Mouse (Mus musculus) kidney, embryonic 15.5 days (tissue): ENCODE measurements at regions not wholly inside any gene's neighbourhood (a gene's known extent, or its start where the extent isn't known, plus 50 kb on each side); places are given as distances from the start of the nearest gene placed in this dataset.

Experiments used
- ATAC-seq: fragments of 200-750 bp; cut with Nextera tagmentation; replicated peaks from 2 replicates; pipeline ENCODE4 v1.8.0; 2017; ENCODE audit warnings: moderate TSS enrichment; ENCODE audit not compliant: low FRiP score
- H3K27ac ChIP-seq: fragments of 300-500 bp; sonication (generic); 2 replicates; pipeline ENCODE4 v1.5.1; 2015; ENCODE audit warnings: mild to moderate bottlenecking, inconsistent platforms
- H3K27me3 ChIP-seq: fragments of 300-500 bp; sonication (generic); 2 replicates; pipeline ENCODE4 v1.6.1; 2015; ENCODE audit warnings: inconsistent platforms
- H3K36me3 ChIP-seq: fragments of 300-500 bp; sonication (generic); 2 replicates; pipeline ENCODE4 v1.6.1; 2015; ENCODE audit warnings: inconsistent platforms
- H3K4me1 ChIP-seq: fragments of 300-500 bp; sonication (generic); 2 replicates; pipeline ENCODE4 v1.6.1; 2015; ENCODE audit warnings: inconsistent platforms
- H3K4me2 ChIP-seq: fragments of 300-500 bp; sonication (generic); 2 replicates; pipeline ENCODE4 v1.6.1; 2015; ENCODE audit warnings: moderate library complexity, mild to moderate bottlenecking, inconsistent platforms
- H3K4me3 ChIP-seq: fragments of 300-500 bp; sonication (generic); replicated peaks from 2 replicates; pipeline ENCODE4 v1.5.1; 2015; ENCODE audit warnings: mild to moderate bottlenecking, inconsistent platforms
- H3K9ac ChIP-seq: fragments of 300-500 bp; sonication (generic); 2 replicates; pipeline ENCODE4 v1.6.1; 2015; ENCODE audit warnings: mild to moderate bottlenecking, inconsistent platforms
- H3K9me3 ChIP-seq: fragments of 300-500 bp; sonication (generic); replicated peaks from 2 replicates; pipeline ENCODE4 v1.6.1; 2016; ENCODE audit warnings: inconsistent platforms
- WGBS: fragments of 180-500 bp; shearing (Covaris S2); methylation state at CpG from one replicate; pipeline ENCODE4 v1.1.7; 2015; ENCODE audit warnings: mixed read lengths; 5-methylcytosine and 5-hydroxymethylcytosine counted together

DNA sequence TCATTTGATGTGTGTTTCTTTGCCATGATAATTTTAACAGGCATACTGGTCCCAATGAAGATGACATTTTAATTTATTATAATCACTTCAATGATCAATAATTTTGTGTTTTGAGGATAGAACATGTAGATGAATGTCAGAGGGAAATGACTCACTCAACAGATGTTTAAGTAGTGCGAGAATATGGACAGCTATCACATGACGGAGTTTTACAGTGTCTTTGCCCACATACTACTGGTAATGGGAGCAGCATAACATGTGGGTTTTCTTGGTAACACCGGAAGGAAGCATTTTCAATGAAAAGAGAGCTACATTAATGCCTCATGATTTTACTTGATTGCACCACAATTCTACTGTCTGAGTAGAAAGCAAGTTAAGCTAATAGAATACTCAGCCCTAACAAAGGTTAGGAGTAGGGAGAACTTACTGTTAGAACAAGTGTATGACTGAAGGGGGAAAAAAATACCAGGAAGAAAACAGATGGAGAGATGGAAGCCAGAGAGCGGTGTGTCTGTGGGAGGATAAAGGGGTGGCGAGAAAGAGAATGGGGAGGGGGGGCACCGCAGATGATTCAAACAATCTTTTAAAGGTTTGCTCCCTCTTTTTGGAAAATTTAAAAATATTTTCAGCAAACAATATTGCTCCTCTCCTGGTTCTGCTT is 142.0 kb upstream of the Dph6 start:
- Histone ChIP-seq H3K27me3 (no peaks in the 10 kb centered on the region), H3K4me2 (no peak overlapping the region), H3K27ac (no peak overlapping the region), H3K9ac (no peak overlapping the region), H3K9me3 (no peaks in the 10 kb centered on the region), H3K36me3 (no peaks in the 10 kb centered on the region), H3K4me3 (no peak overlapping the region), H3K4me1 (no peaks in the 10 kb centered on the region)
- ATAC-seq = no peak
- WGBS = 86% methylated on average over 6 of the region's 6 CpGs

DNA sequence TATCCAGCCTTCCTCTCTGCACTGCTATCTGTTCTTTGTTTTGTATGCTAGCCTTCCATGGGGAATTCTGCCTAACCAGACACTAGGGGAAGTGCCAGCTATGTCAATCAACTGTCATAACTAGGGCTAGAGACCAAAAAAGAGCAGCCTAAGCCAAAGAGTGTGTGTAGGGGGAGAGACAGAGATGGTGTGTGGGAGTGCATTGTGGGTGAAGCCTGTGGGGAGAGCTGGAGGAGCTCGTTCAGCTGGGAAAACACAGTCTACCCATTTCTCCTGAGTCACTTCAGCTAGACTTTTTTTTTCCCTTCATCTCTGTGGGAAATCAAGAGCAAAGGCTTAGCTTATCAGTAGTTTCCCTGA is 142.5 kb upstream of the Dph6 start:
- H3K27ac ChIP-seq = no peak overlapping the region
- ATAC-seq = no peak
- no peaks in the 10 kb centered on the region for H3K4me1 ChIP-seq
- H3K36me3 ChIP-seq = no peaks in the 10 kb centered on the region
- H3K4me2 ChIP-seq = no peak overlapping the region
- H3K9ac ChIP-seq = no peak overlapping the region
- 4% methylated on average over 1 of the region's 1 CpGs for WGBS
- H3K9me3 ChIP-seq = no peaks in the 10 kb centered on the region
- no peaks in the 10 kb centered on the region for H3K27me3 ChIP-seq
- no peak overlapping the region for H3K4me3 ChIP-seq

DNA sequence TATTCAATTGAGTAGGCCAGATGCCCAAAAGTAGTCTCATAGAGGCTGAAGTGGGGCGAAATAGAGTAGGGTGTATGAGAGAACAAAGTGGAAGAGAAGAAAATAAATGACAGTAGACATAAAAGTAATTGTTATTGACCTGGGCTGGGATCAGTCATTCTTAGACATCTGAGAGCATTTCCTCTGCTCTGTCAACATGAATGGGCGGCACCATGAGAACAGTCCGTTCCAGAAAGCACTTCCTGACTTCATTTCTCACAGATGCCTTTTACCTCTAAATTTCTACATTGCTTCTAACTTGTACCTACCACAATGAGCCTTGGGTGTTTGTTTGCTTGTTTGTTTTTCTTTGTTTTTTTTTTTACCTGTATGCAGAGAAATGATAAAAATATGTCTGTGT is 148.5 kb upstream of the Dph6 start:
- Histone ChIP-seq H3K27me3 (no peaks in the 10 kb centered on the region), H3K4me1 (no peaks in the 10 kb centered on the region), H3K4me2 (no peak overlapping the region), H3K27ac (no peak overlapping the region), H3K9me3 (no peaks in the 10 kb centered on the region), H3K9ac (no peak overlapping the region), H3K4me3 (no peak overlapping the region), H3K36me3 (no peaks in the 10 kb centered on the region)
- WGBS = 83% methylated on average over 3 of the region's 3 CpGs
- no peak for ATAC-seq

DNA sequence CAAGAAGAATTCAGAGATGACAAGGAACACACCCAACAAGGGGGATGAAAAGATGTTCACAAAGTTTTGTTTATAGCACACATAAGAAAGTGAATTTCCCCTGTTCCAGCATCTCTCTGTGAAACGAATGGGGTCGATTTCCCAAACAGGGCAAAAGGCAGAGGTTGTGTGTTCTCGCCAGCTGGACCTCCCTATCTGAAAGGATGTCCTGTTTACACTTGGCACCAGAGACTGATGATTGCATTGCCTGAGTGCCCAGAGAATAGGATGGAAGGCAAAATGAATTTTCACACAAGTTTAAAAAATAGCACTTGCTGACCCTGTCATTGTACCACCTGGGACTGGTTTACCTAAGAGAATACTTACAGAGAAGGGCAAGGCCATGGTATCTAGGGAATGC is 149.2 kb upstream of the Dph6 start:
- no peak overlapping the region for H3K4me2 ChIP-seq
- WGBS = 60% methylated on average over 3 of the region's 3 CpGs
- H3K4me3 ChIP-seq = no peak overlapping the region
- H3K9me3 ChIP-seq = no peaks in the 10 kb centered on the region
- H3K36me3 ChIP-seq = no peaks in the 10 kb centered on the region
- H3K27ac ChIP-seq = no peak overlapping the region
- ATAC-seq = no peak
- H3K27me3 ChIP-seq = no peaks in the 10 kb centered on the region
- H3K4me1 ChIP-seq = no peaks in the 10 kb centered on the region
- H3K9ac ChIP-seq = no peak overlapping the region

DNA sequence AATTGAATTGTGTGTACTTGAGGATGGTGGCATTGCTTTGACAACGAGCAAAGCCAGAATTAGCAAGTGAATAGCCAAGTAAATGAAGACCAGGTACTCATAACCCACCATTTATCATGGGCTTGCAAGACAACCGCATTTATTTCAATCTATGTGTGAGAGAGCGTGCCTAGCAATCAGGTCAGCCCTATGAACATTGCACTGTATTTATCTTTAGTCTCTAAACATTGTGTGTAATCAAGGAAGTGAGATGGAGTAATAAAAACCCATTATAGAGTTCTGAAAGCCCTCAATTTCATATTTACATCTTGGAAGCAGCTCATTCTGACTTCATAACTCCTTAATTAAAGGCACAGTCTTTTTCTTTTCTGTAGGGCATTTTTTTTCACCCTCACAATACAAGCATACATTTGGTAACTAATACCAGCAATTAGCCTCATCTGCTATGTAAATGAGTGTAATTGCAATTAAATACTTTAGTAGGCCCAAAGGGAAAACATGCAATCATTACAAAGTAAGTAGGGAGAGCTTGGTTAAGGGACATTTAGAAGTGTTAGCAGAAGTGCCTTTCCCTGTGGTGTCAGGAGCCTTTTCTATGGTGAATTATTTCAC is 150.8 kb upstream of the Dph6 start:
- Histone ChIP-seq H3K4me2 (no peak overlapping the region), H3K27me3 (no peaks in the 10 kb centered on the region), H3K4me3 (no peak overlapping the region), H3K27ac (no peak overlapping the region), H3K9me3 (no peaks in the 10 kb centered on the region), H3K9ac (no peak overlapping the region), H3K36me3 (no peaks in the 10 kb centered on the region), H3K4me1 (no peaks in the 10 kb centered on the region)
- 80% methylated on average over 3 of the region's 3 CpGs for WGBS
- no peak for ATAC-seq

DNA sequence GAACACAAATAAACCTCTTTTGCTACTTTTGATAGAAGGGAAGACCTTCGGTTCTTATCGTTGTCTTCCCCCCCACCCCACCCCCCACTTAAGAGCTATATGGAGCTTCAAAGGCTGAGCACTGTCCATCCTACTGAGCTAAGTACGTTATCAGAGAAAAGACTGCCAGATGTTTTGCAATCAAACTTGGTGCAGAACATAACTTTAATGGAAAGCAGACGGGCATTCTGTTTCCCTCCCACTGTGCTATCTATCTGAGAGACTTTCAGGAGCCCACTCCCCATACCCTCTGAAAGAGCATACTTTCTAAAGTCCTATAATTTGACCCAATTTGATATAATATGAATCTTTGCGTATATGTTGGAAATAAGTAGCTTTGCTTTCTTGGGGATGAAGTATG is 153.3 kb upstream of the Dph6 start:
- H3K4me2 ChIP-seq = no peak overlapping the region
- peaks cover 3% of the 10 kb centered on the region; the same call in 1 of the 2 replicates for H3K4me1 ChIP-seq
- H3K4me3 ChIP-seq = no peak overlapping the region
- H3K9me3 ChIP-seq = no peaks in the 10 kb centered on the region
- H3K27me3 ChIP-seq = no peaks in the 10 kb centered on the region
- H3K27ac ChIP-seq = no peak overlapping the region
- no peak overlapping the region for H3K9ac ChIP-seq
- no peaks in the 10 kb centered on the region for H3K36me3 ChIP-seq
- 58% methylated on average over 5 of the region's 5 CpGs for WGBS
- no peak for ATAC-seq

DNA sequence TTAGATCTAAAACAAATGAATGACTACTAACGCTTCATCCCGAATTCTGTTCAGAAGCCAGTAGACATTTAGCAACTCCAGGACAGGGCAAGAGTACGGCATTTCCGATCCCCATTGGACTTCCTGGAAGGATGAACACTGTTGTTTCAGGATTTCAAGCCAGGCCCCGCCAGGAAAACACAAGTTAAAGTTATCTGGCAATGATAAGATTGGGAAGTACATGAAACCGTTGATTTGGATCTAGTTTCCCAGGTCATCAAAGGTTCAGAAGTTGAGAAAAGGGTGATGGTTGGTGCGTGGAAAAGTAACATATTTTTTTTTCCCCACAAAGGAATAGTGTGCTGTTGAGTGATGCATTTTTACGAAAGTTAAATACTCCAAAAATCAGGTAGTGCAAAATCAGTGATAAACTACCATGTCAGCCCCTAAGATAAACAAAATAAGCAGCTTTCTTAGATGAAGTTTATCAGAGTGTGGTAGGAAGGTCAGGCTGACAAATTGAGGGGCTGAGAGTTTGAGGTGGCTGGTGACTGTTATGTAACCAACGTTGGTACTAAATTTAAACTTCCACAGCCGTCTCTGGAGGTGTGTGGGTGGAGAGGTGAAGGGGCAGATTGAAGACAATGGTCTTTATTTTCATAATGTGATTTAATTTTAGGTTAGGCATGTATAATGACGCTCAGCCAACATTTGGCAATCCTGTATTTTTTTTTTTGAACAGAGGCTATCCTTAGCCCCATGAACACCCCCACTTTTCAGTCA is 157.6 kb upstream of the Dph6 start:
- H3K27me3 ChIP-seq = no peaks in the 10 kb centered on the region
- WGBS = 41% methylated on average over 11 of the region's 11 CpGs
- no peaks in the 10 kb centered on the region for H3K36me3 ChIP-seq
- ATAC-seq = no peak
- H3K4me3 ChIP-seq = no peak overlapping the region
- no peak overlapping the region for H3K4me2 ChIP-seq
- peaks cover 5% of the 10 kb centered on the region; the same call in 1 of the 2 replicates for H3K4me1 ChIP-seq
- H3K9me3 ChIP-seq = no peaks in the 10 kb centered on the region
- no peak overlapping the region for H3K27ac ChIP-seq
- H3K9ac ChIP-seq = no peak overlapping the region

DNA sequence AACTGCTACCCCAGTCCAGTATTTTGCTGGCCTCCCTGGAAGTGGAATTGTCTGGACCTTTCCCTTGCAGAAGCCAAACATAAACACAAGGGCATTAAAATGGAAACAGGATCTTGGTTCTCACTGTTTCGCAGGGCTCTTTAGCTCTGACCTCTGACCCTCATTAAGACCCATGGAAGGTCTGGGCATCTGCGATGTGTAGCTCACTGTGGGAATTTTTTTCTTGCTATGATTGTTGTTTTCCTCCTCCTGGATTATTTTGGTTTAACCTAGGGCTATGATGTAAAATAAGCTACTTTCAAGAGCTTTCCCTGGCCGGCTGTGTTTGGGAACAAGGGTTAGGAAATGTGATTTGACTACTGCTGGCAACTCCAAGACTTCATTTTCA is 158.1 kb upstream of the Dph6 start:
- H3K27ac ChIP-seq = no peak overlapping the region
- peak; percentile 82 for ATAC-seq
- no peak overlapping the region for H3K9ac ChIP-seq
- WGBS = 16% methylated on average over 3 of the region's 3 CpGs
- H3K4me1 ChIP-seq = peaks cover 5% of the 10 kb centered on the region; the same call in 1 of the 2 replicates
- H3K36me3 ChIP-seq = no peaks in the 10 kb centered on the region
- no peak overlapping the region for H3K4me2 ChIP-seq
- H3K27me3 ChIP-seq = no peaks in the 10 kb centered on the region
- no peaks in the 10 kb centered on the region for H3K9me3 ChIP-seq
- H3K4me3 ChIP-seq = no peak overlapping the region

DNA sequence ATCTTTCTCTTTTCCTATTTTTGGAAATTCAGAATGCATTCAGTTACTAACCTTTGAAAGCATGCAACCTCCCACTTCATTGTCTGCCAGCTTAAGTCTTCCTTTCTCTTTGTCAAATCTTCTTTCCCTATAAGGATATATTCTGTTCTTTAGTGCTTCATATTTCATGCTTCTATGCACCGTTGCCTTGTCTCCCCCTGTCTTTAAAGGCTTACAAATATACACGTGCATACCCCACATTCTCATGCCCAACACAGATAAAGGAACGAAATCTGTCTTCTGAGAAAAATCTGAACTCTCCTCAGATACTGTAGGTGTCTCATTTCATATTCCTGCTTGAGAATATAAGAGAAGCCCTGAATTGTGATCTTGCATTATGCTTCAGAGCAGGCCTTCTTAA is 167.9 kb upstream of the Dph6 start:
- Histone ChIP-seq H3K4me2 (no peak overlapping the region), H3K4me1 (no peaks in the 10 kb centered on the region), H3K4me3 (no peak overlapping the region), H3K36me3 (no peaks in the 10 kb centered on the region), H3K9ac (no peak overlapping the region), H3K9me3 (no peaks in the 10 kb centered on the region), H3K27me3 (no peaks in the 10 kb centered on the region), H3K27ac (no peak overlapping the region)
- no peak for ATAC-seq
- WGBS = 63% methylated on average over 3 of the region's 3 CpGs

DNA sequence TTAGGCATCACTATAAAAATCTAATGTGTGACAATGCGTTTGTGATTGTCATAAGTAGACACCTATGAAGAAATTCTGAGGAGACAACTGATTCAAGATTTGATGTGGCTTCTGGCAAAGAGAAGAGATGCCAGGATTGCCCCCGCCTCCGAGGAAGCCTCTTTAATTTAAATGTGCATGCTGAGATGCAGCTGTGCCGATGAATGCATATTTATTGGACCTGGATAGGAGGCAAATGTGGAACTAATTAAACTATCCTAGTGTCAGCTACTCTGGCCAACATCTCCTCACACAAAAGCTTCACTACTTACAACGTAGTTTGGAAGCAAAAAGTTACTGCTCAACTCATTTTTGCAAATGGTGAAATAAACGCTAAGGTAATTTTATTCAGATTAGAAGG is 173.4 kb upstream of the Dph6 start:
- Histone ChIP-seq H3K36me3 (no peaks in the 10 kb centered on the region), H3K4me2 (no peak overlapping the region), H3K9ac (no peak overlapping the region), H3K27me3 (no peaks in the 10 kb centered on the region), H3K9me3 (no peaks in the 10 kb centered on the region), H3K4me3 (no peak overlapping the region), H3K4me1 (no peaks in the 10 kb centered on the region), H3K27ac (no peak overlapping the region)
- WGBS = 76% methylated on average over 6 of the region's 6 CpGs
- ATAC-seq = no peak

DNA sequence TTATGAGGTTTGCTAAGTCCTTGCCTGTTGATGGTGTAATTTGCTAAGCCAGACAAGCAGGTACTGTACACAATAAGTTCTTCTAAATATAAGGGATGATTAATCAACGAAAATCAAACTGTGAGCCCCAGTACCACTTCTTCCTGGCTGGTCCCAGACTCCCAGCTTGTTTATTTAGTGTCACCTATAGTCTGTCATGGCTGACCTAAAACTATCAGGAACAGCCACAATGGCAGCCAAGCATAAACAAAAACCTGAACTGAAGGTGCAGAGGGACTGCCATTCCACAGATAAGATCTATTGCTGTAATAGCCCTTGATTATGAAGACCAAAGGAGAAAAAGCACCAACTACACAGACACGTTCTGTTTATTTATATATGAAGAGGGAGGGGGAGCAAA is 180.9 kb upstream of the Dph6 start:
- Histone ChIP-seq H3K27ac (no peak overlapping the region), H3K9me3 (no peaks in the 10 kb centered on the region), H3K27me3 (no peaks in the 10 kb centered on the region), H3K4me2 (no peak overlapping the region), H3K4me1 (peaks cover 16% of the 10 kb centered on the region), H3K36me3 (no peaks in the 10 kb centered on the region), H3K4me3 (no peak overlapping the region), H3K9ac (no peak overlapping the region)
- WGBS = 9% methylated on average over 2 of the region's 2 CpGs
- peak; percentile 70; the same call in 1 of the 2 replicates for ATAC-seq

DNA sequence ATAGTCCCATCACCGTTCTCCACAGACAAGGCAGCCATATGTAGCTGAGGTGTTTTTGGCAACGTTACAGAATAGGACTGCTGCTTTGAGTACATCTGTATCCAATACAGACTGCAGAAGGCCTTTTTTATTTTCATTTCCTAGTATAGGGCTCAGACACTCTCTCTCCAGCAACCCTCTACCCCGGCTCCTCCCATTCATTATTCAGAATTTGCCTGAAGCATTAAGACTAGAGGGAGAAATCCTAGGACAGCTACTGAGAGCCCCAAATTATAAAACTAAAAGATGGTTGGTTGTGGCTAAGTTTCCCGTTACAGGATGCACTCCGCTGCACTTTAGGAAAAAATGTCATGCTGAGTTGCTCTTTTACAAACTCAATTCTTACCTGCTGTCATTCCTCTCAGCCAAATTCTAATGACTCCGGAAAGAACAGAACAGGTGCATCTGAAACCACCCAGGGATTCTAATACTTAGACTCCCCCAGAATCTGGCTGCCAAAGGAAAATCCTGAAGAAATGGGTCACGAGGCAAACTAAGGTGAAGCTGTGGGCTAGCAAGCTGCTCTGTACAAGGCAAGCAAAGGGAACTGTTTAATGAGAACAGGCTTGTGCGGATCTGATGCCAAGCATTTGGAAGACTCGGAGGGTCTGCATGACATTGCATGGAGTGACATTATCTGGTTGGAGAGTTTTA is 189.1 kb upstream of the Dph6 start:
- Histone ChIP-seq H3K4me3 (no peak overlapping the region), H3K9me3 (no peaks in the 10 kb centered on the region), H3K9ac (no peak overlapping the region), H3K4me2 (no peak overlapping the region), H3K4me1 (no peaks in the 10 kb centered on the region), H3K27ac (no peak overlapping the region), H3K36me3 (no peaks in the 10 kb centered on the region), H3K27me3 (no peaks in the 10 kb centered on the region)
- no peak for ATAC-seq
- WGBS = 78% methylated on average over 9 of the region's 9 CpGs
